Mouse (Mus musculus) kidney, postnatal 0 days (tissue): ENCODE measurements around the gene Cfl2. TPM values are rescaled to one million over a fixed set of nuclear protein-coding genes. Genes with fewer than 3 reads are reported as not detected.
A peak's percentile ranks its signal among the peaks of the same experiment; 100 is the strongest.

Experiments
- ATAC-seq: fragments of 200-750 bp; cut with Nextera tagmentation; replicated peaks from 2 replicates; pipeline ENCODE4 v1.8.0; 2017; ENCODE audit warnings: low read depth, moderate number of reproducible peaks, moderate TSS enrichment, moderate library complexity; ENCODE audit not compliant: low FRiP score
- DNase-seq: peaks from one replicate; pipeline ENCODE4 v3.0.0-alpha.2; 2016; ENCODE audit warnings: low spot score
- H3K27ac ChIP-seq: fragments of 300-500 bp; sonication (generic); 2 replicates; pipeline ENCODE4 v1.5.1; 2014; ENCODE audit warnings: mild to moderate bottlenecking
- H3K27me3 ChIP-seq: fragments of 300-500 bp; sonication (generic); 2 replicates; pipeline ENCODE4 v1.6.1; 2014; ENCODE audit warnings: low read length, mixed read lengths; ENCODE audit not compliant: insufficient read depth
- H3K36me3 ChIP-seq: fragments of 300-500 bp; sonication (generic); 2 replicates; pipeline ENCODE4 v1.6.1; 2014; ENCODE audit warnings: low read length, mixed read lengths; ENCODE audit not compliant: insufficient read depth
- H3K4me1 ChIP-seq: fragments of 300-500 bp; sonication (generic); replicated peaks from 2 replicates; pipeline ENCODE4 v1.6.1; 2014; ENCODE audit warnings: antibody characterized with exemption, low read length, mixed read lengths; ENCODE audit not compliant: insufficient read depth
- H3K4me2 ChIP-seq: fragments of 300-500 bp; sonication (generic); 2 replicates; pipeline ENCODE4 v1.6.1; 2014; ENCODE audit warnings: mild to moderate bottlenecking, low read length, moderate library complexity, mixed read lengths
- H3K4me3 ChIP-seq: fragments of 300-500 bp; sonication (generic); replicated peaks from 2 replicates; pipeline ENCODE4 v1.5.1; 2014; ENCODE audit warnings: low read depth, low read length
- H3K9ac ChIP-seq: fragments of 300-500 bp; sonication (generic); 2 replicates; pipeline ENCODE4 v1.6.1; 2014; ENCODE audit warnings: low read depth, low read length
- H3K9me3 ChIP-seq: fragments of 300-500 bp; sonication (generic); replicated peaks from 2 replicates; pipeline ENCODE4 v1.6.1; 2016; ENCODE audit warnings: low read length, inconsistent platforms, mixed read lengths
- CTCF ChIP-seq: IDR thresholded peaks from 2 replicates; pipeline ENCODE4 v1.5.1; 2016; ENCODE audit warnings: antibody characterized with exemption, low read depth, mild to moderate bottlenecking, moderate library complexity
- WGBS: fragments of 180-500 bp; shearing (Covaris S2); extraction: QIAGEN DNeasy Blood & Tissue Kit; methylation state at CpG from one replicate; pipeline ENCODE4 v1.1.7; 2014; 5-methylcytosine and 5-hydroxymethylcytosine counted together
- polyA plus RNA-seq: library from polyadenylated mRNA; unstranded; fragments of >200 nt; fragmentation: Nextera tagmentation; extraction: Ambion mirVana; gene quantifications from 2 replicates; pipeline ENCODE4 v1.2.1, GENCODE M21; 2015

Cfl2 gene
- polyA plus RNA-seq, 1 experiment from 2014 or later = 162 TPM

DNA sequence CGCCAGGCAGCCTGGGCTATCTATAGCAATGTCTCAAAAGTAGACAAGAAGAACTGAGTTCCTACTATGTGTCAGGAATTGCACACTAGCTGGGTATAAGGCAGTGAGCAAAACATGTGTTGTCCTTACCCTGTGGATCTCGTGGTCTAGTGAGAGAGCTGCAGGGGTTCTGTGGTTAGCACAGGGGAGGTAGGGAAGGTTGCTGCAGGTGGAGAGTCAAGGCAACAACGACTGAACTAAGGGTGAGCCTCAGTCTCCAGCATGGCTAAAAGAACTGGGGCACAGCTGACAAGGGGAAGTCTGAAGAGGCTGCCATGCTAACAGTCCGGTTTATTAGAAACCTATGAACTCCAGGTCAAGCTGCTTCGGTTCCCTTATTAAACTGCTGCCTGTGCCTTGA lies 16.5 kb upstream of the Cfl2 start:
- Histone ChIP-seq H3K9me3 (no peaks in the 10 kb centered on the region), H3K27ac (no peak overlapping the region), H3K4me2 (no peak overlapping the region), H3K36me3 (no peaks in the 10 kb centered on the region), H3K4me3 (no peak overlapping the region), H3K4me1 (no peaks in the 10 kb centered on the region), H3K27me3 (no peaks in the 10 kb centered on the region), H3K9ac (no peak overlapping the region)
- TF ChIP-seq CTCF = no peak
- DNase-seq (no peak), ATAC-seq (no peak)
- 79% methylated on average over 5 of the region's 5 CpGs for WGBS

DNA sequence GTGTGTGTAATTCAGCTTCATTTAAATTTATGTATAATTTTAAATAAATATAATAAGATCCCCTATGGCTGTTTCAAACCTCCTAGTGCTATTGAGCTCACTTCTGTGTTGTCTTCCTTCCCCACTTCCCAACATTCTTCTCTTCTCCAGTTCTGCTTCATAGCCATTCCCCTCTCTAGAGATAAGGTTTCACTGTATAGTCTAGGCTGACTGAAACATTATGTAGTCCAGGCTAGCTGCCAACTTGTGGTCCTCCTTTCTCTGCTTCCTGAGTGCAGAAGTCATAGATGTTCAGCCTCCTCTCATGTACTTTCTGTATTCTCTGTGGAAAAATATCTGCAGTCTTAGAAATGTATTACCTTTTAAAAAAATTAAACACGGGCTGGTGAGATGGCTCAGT lies 15.2 kb upstream of the Cfl2 start:
- no peaks in the 10 kb centered on the region for H3K9me3 ChIP-seq
- no peak overlapping the region for H3K4me2 ChIP-seq
- WGBS = 95% methylated on average over 1 of the region's 1 CpGs
- no peak overlapping the region for H3K9ac ChIP-seq
- DNase-seq = no peak
- H3K4me3 ChIP-seq = no peak overlapping the region
- no peak for TF ChIP-seq CTCF
- no peaks in the 10 kb centered on the region for H3K4me1 ChIP-seq
- H3K36me3 ChIP-seq = no peaks in the 10 kb centered on the region
- no peak for ATAC-seq
- H3K27me3 ChIP-seq = no peaks in the 10 kb centered on the region
- no peak overlapping the region for H3K27ac ChIP-seq

DNA sequence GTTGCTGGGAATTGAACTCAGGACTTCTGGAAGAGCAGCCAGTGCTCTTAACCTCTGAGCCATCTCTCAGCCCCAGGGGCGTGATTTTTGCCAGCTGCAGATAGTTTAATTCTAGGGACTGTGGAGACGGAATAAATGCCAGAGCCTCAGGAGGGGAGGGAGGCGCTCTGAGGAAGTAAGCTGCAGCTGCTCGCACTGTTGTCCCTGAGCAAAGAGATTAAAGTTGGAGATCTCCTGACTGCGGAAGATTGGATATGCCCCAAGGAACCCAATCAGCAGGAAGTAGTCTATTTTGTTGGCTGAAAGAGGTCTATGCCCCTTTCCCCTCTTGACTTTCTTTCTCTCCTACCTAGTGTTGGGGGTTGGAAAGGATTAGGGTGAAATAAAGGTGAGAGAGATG lies 14.2 kb upstream of the Cfl2 start:
- WGBS = 26% methylated on average over 5 of the region's 5 CpGs
- Histone ChIP-seq H3K4me1 (no peaks in the 10 kb centered on the region), H3K27me3 (no peaks in the 10 kb centered on the region), H3K27ac (no peak overlapping the region), H3K4me3 (no peak overlapping the region), H3K9ac (no peak overlapping the region), H3K4me2 (no peak overlapping the region), H3K9me3 (no peaks in the 10 kb centered on the region), H3K36me3 (no peaks in the 10 kb centered on the region)
- TF ChIP-seq CTCF = no peak
- no peak for ATAC-seq
- DNase-seq = peak; percentile 28

DNA sequence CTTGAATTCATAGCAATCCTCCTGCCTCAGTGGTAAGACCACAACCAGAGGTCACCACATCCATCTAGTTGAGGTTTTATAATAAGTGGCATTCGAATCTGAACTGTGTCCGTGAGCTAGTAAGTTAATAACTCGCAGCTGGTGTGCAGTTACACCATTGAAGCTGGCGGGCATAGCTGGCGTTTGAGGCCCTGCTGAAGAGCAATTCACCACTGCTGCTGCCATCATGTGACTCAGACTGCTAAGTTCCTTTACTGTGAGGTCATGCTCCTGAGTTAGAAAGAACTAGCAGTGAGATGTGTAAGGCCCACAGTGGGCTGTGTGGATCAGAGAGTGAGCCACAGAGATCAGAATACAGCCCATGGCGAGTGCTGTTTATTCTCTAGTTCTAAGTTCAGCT lies 12.0 kb upstream of the Cfl2 start:
- Histone ChIP-seq H3K4me1 (no peaks in the 10 kb centered on the region), H3K4me2 (no peak overlapping the region), H3K4me3 (no peak overlapping the region), H3K36me3 (no peaks in the 10 kb centered on the region), H3K27me3 (no peaks in the 10 kb centered on the region), H3K9ac (no peak overlapping the region), H3K9me3 (no peaks in the 10 kb centered on the region), H3K27ac (no peak overlapping the region)
- WGBS = 76% methylated on average over 6 of the region's 6 CpGs
- peak; percentile 63; the same call in 1 of the 2 replicates for ATAC-seq
- DNase-seq = no peak
- no peak for TF ChIP-seq CTCF

DNA sequence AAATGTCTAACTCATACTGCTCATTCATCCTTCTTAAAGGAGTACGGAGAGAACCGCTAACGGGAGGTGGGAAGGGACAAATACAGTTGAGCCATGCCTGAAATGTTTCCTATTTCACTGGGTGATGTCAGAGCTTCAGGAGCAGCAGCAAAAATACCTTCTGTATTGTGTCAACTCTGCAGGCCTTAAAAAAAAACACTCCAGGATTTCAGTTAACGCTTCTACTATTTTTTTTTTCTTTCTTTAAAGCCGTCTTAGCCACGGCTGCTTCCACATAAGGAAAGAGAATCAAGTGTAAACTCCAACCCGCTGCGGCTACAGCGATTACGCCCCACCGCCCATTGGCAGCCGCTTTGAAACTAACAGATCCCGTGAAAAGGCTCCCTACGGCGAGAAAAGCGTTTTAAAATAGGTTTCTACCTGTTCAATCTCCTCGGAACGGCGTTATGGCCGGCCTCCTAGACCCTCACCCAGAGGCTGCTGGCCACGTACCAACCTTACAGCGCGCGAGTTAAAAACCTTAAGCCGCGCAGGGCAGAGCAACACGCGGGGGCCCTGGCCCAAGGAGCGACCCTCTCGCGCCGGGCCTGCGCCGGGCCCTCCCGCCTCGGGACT lies 579 bp downstream of the Cfl2 start:
- Histone ChIP-seq H3K36me3 (0 out of 2 replicates have a peak, but pooled peaks cover 3% of the 10 kb centered on the region), H3K27me3 (no peaks in the 10 kb centered on the region), H3K9me3 (no peaks in the 10 kb centered on the region), H3K4me2 (peak overlapping the region; percentile 52), H3K27ac (peak overlapping the region; percentile 98), H3K4me3 (peak overlapping the region; percentile 89), H3K9ac (peak overlapping the region; percentile 99), H3K4me1 (peaks cover 8% of the 10 kb centered on the region; the same call in 1 of the 2 replicates)
- peak; percentile 92 for DNase-seq
- WGBS = under 1% methylated on average over 36 of the region's 36 CpGs
- ATAC-seq = no peak
- no peak for TF ChIP-seq CTCF

DNA sequence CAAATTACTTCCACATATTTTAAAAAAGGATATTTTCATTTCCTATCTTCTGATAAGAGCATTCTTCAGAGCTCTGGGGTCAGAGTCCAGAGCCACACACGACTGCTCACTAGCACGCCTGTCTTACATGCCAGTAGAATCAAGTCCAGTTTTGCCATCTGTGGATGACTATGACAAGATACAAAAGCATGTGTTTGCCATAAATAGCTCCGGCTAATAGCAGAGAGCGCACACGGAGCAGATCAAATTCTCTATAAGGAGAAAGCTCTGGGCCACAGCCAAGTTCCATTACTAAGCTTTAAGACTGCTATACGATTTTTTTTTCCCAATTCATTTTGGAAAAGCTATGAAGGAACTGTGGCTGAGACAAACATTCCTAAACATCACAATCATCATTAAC lies 3.1 kb downstream of the Cfl2 start:
- no peak for ATAC-seq
- H3K4me2 ChIP-seq = no peak overlapping the region
- TF ChIP-seq CTCF = no peak
- no peak overlapping the region for H3K27ac ChIP-seq
- DNase-seq = peak; percentile 47
- no peaks in the 10 kb centered on the region for H3K9me3 ChIP-seq
- peaks cover 8% of the 10 kb centered on the region; the same call in 1 of the 2 replicates for H3K4me1 ChIP-seq
- no peaks in the 10 kb centered on the region for H3K27me3 ChIP-seq
- 0 out of 2 replicates have a peak, but pooled peaks cover 3% of the 10 kb centered on the region for H3K36me3 ChIP-seq
- no peak overlapping the region for H3K4me3 ChIP-seq
- H3K9ac ChIP-seq = no peak overlapping the region
- WGBS = 50% methylated on average over 6 of the region's 6 CpGs

DNA sequence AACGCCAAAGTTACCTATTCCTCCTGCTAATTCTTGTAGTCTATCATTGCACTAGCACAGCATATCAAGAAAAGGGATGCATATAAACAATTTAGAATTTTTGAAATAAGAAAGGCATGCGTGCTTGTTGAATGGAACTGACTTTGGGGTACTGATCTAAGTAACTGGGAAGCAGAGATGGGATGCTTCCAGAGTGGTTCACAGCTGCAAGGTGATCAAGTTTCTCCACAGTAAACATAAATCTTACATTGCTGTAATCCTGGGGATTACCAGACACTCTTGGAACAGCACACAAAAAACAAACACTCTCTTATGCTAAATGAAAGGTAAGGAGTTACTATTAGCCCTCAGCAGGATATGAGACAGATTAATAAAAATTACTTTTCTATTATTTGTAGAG lies 12.1 kb downstream of the Cfl2 start:
- WGBS = 64% methylated on average over 2 of the region's 2 CpGs
- Histone ChIP-seq H3K27me3 (no peaks in the 10 kb centered on the region), H3K27ac (no peak overlapping the region), H3K9ac (no peak overlapping the region), H3K4me3 (no peak overlapping the region), H3K4me2 (no peak overlapping the region), H3K9me3 (no peaks in the 10 kb centered on the region), H3K36me3 (no peaks in the 10 kb centered on the region), H3K4me1 (no peaks in the 10 kb centered on the region)
- no peak for TF ChIP-seq CTCF
- no peak for ATAC-seq
- peak; percentile 30 for DNase-seq
